Mouse (Mus musculus) lung, embryonic 16.5 days (tissue): Measurements from ENCODE around the gene Spats2l. TPM values are rescaled to one million over a fixed set of nuclear protein-coding genes. Genes with fewer than 3 reads are reported as not detected.
A peak's percentile ranks its signal among the peaks of the same experiment; 100 is the strongest.

Experiments used
- ATAC-seq: fragments of 200-750 bp; cut with Nextera tagmentation; 2 replicates; pipeline ENCODE4 v1.8.0; 2017; ENCODE audit warnings: low read depth, mild to moderate bottlenecking, moderate library complexity
- H3K27ac ChIP-seq: fragments of 300-500 bp; sonication (generic); 2 replicates; pipeline ENCODE4 v1.5.1; 2014; ENCODE audit warnings: mild to moderate bottlenecking, control low read depth, low read length
- H3K27me3 ChIP-seq: fragments of 300-500 bp; sonication (generic); 2 replicates; pipeline ENCODE4 v1.6.1; 2014; ENCODE audit warnings: low read depth, low read length, mixed read lengths; ENCODE audit not compliant: control insufficient read depth, insufficient read depth
- H3K36me3 ChIP-seq: fragments of 300-500 bp; sonication (generic); 2 replicates; pipeline ENCODE4 v1.6.1; 2014; ENCODE audit warnings: low read length; ENCODE audit not compliant: control insufficient read depth, insufficient read depth
- H3K4me1 ChIP-seq: fragments of 300-500 bp; sonication (generic); replicated peaks from 2 replicates; pipeline ENCODE4 v1.6.1; 2014; ENCODE audit warnings: low read length, mixed read lengths; ENCODE audit not compliant: control insufficient read depth, insufficient read depth
- H3K4me2 ChIP-seq: fragments of 300-500 bp; sonication (generic); 2 replicates; pipeline ENCODE4 v1.6.1; 2014; ENCODE audit warnings: low read depth, low read length, control low read depth
- H3K4me3 ChIP-seq: fragments of 300-500 bp; sonication (generic); 2 replicates; pipeline ENCODE4 v1.5.1; 2014; ENCODE audit warnings: mild to moderate bottlenecking, low read length, control low read depth
- H3K9ac ChIP-seq: fragments of 300-500 bp; sonication (generic); 2 replicates; pipeline ENCODE4 v1.6.1; 2014; ENCODE audit warnings: low read length, control low read depth
- H3K9me3 ChIP-seq: fragments of 300-500 bp; sonication (generic); 2 replicates; pipeline ENCODE4 v1.6.1; 2016; ENCODE audit warnings: low read length; ENCODE audit not compliant: control insufficient read depth
- WGBS: fragments of 180-500 bp; shearing (Covaris S2); extraction: QIAGEN DNeasy Blood & Tissue Kit; methylation state at CpG from one replicate; pipeline ENCODE4 v1.1.7; 2014; 5-methylcytosine and 5-hydroxymethylcytosine counted together
- polyA plus RNA-seq: library from polyadenylated mRNA; unstranded; fragments of >200 nt; fragmentation: Nextera tagmentation; extraction: Ambion mirVana; gene quantifications from 2 replicates; pipeline ENCODE4 v1.2.1, GENCODE M21; 2015

Spats2l gene
- polyA plus RNA-seq, 1 experiment from 2014 or later, result 76.9 TPM

GRCm38 (mm10) chr1:57810221-57810620 lies 36.3 kb downstream of the Spats2l start:
- WGBS, result 19% methylated on average over 4 of the region's 4 CpGs
- Histone ChIP-seq H3K4me3 (no peak overlapping the region), H3K27me3 (no peaks in the 10 kb centered on the region), H3K9me3 (no peaks in the 10 kb centered on the region), H3K4me2 (no peak overlapping the region), H3K4me1 (peaks cover 4% of the 10 kb centered on the region; the same call in 1 of the 2 replicates), H3K27ac (no peak overlapping the region), H3K36me3 (peaks cover 9% of the 10 kb centered on the region; the same call in 1 of the 2 replicates), H3K9ac (no peak overlapping the region)
- ATAC-seq, result no peak

GRCm38 (mm10) chr1:57817103-57817502 lies 43.1 kb downstream of the Spats2l start:
- Histone ChIP-seq H3K27me3 (no peaks in the 10 kb centered on the region), H3K36me3 (no peaks in the 10 kb centered on the region), H3K4me3 (no peak overlapping the region), H3K27ac (no peak overlapping the region; the same call in 1 of the 2 replicates), H3K4me1 (peaks cover 4% of the 10 kb centered on the region), H3K4me2 (no peak overlapping the region), H3K9me3 (no peaks in the 10 kb centered on the region), H3K9ac (no peak overlapping the region)
- WGBS, result 25% methylated on average over 2 of the region's 2 CpGs
- no peak for ATAC-seq

- peak; percentile 79 for ATAC-seq
- Histone ChIP-seq H3K4me3 (no peak overlapping the region), H3K4me2 (no peak overlapping the region), H3K9ac (no peak overlapping the region), H3K4me1 (peaks cover 4% of the 10 kb centered on the region), H3K27me3 (no peaks in the 10 kb centered on the region), H3K36me3 (no peaks in the 10 kb centered on the region), H3K27ac (no peak overlapping the region), H3K9me3 (no peaks in the 10 kb centered on the region)
- WGBS, result 47% methylated on average over 6 of the region's 6 CpGs
Measured at GRCm38 (mm10) chr1:57820428-57820997, 46.6 kb downstream of the Spats2l start.

- Histone ChIP-seq H3K4me1 (peaks cover under 1% of the 10 kb centered on the region), H3K4me3 (no peak overlapping the region), H3K36me3 (no peaks in the 10 kb centered on the region), H3K27ac (no peak overlapping the region), H3K9me3 (no peaks in the 10 kb centered on the region), H3K9ac (no peak overlapping the region), H3K27me3 (no peaks in the 10 kb centered on the region), H3K4me2 (no peak overlapping the region)
- ATAC-seq, result no peak
- WGBS, result 76% methylated on average over 17 of the region's 17 CpGs
Measured at GRCm38 (mm10) chr1:57824966-57825759, 51.2 kb downstream of the Spats2l start.

- H3K4me3 ChIP-seq, result no peak overlapping the region
- H3K36me3 ChIP-seq, result no peaks in the 10 kb centered on the region
- no peaks in the 10 kb centered on the region; the same call in 1 of the 2 replicates for H3K4me1 ChIP-seq
- no peaks in the 10 kb centered on the region for H3K27me3 ChIP-seq
- no peak overlapping the region for H3K4me2 ChIP-seq
- no peaks in the 10 kb centered on the region for H3K9me3 ChIP-seq
- H3K9ac ChIP-seq, result no peak overlapping the region
- WGBS, result 80% methylated on average over 9 of the region's 9 CpGs
- H3K27ac ChIP-seq, result no peak overlapping the region
- ATAC-seq, result no peak
Measured at GRCm38 (mm10) chr1:57826245-57826644, 52.3 kb downstream of the Spats2l start.

- ATAC-seq, result no peak
- WGBS, result 56% methylated on average over 2 of the region's 2 CpGs
- H3K9ac ChIP-seq, result no peak overlapping the region
- H3K27me3 ChIP-seq, result no peaks in the 10 kb centered on the region
- H3K9me3 ChIP-seq, result no peaks in the 10 kb centered on the region
- no peaks in the 10 kb centered on the region for H3K4me1 ChIP-seq
- H3K27ac ChIP-seq, result no peak overlapping the region
- H3K36me3 ChIP-seq, result no peaks in the 10 kb centered on the region
- no peak overlapping the region for H3K4me2 ChIP-seq
- H3K4me3 ChIP-seq, result no peak overlapping the region
Measured at GRCm38 (mm10) chr1:57833145-57833544, 59.2 kb downstream of the Spats2l start.

- ATAC-seq, result peak; percentile 56
- Histone ChIP-seq H3K4me1 (no peaks in the 10 kb centered on the region), H3K4me3 (no peak overlapping the region), H3K27me3 (no peaks in the 10 kb centered on the region), H3K9me3 (no peaks in the 10 kb centered on the region), H3K36me3 (no peaks in the 10 kb centered on the region), H3K27ac (no peak overlapping the region), H3K4me2 (no peak overlapping the region), H3K9ac (no peak overlapping the region)
- 40% methylated on average over 7 of the region's 7 CpGs for WGBS
Measured at GRCm38 (mm10) chr1:57835128-57835527, 61.2 kb downstream of the Spats2l start.

GRCm38 (mm10) chr1:57836686-57837317 lies 62.8 kb downstream of the Spats2l start:
- H3K4me1 ChIP-seq, result no peaks in the 10 kb centered on the region
- 68% methylated on average over 5 of the region's 5 CpGs for WGBS
- H3K9ac ChIP-seq, result no peak overlapping the region
- H3K27ac ChIP-seq, result no peak overlapping the region
- H3K9me3 ChIP-seq, result no peaks in the 10 kb centered on the region
- no peaks in the 10 kb centered on the region for H3K27me3 ChIP-seq
- H3K36me3 ChIP-seq, result no peaks in the 10 kb centered on the region
- H3K4me2 ChIP-seq, result no peak overlapping the region
- no peak overlapping the region for H3K4me3 ChIP-seq
- no peak for ATAC-seq

- Histone ChIP-seq H3K27me3 (no peaks in the 10 kb centered on the region), H3K9me3 (no peaks in the 10 kb centered on the region), H3K4me2 (no peak overlapping the region), H3K27ac (no peak overlapping the region), H3K9ac (no peak overlapping the region), H3K4me3 (no peak overlapping the region), H3K4me1 (no peaks in the 10 kb centered on the region), H3K36me3 (no peaks in the 10 kb centered on the region)
- 72% methylated on average over 6 of the region's 6 CpGs for whole genome bisulfite sequencing
- no peak for ATAC-seq
Measured at GRCm38 (mm10) chr1:57839863-57840262, 65.9 kb downstream of the Spats2l start.
